In the genomic region with DNA sequence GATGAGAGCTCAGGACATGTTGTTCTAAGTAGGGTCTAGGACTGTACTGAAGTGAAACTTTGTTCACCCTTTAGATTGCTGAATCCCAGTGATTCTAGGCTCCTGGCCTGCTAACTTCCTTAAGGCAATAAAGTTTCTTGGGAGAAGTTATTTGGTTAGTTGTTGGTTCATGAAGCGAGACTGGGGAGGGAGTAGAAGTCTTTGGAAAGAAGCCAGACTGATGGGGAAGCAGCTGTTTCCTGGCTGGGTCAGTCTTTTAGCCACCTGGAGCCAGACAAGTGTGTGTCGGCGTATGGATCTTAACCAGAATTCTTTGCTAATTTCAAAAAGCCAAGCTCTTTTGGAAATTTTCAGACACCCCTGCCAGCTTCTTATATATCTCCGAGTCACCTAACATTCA, we compare ENCODE assay signal across 9 mouse cellular contexts. TPM values are rescaled to one million over a fixed set of nuclear protein-coding genes. Genes with fewer than 3 reads are reported as not detected.
DNase-seq lines count a peak whose midpoint lies in the region; ATAC-seq and TF ChIP-seq lines count a peak whose summit lies in the region.
"Had no signal": no experiment of that assay in that cellular context is flagged by ENCODE, and none has a peak within 500 bp of the region (broad histone marks: within the 10 kb centered on the region; RNA-seq: fewer than 3 reads in every experiment).

No protein-coding gene starts in this region.

- TF ChIP-seq EP300 in liver, embryonic 14.5 days (IDR thresholded peaks at IDR 0.05; ENCODE audit: low read depth): no peak

- 46% methylated on average over 4 of the region's 4 CpGs for WGBS in liver, embryonic 14.5 days (ENCODE audit: insufficient replicate concordance)
- 76% methylated on average over 4 of the region's 4 CpGs for WGBS in liver, embryonic 11.5 days
- 42% methylated on average over 4 of the region's 4 CpGs for WGBS in intestine, embryonic 14.5 days
- WGBS in stomach, embryonic 16.5 days: 32% methylated on average over 4 of the region's 4 CpGs

- no peaks in the 10 kb centered on the region for H3K36me3 ChIP-seq in liver, embryonic 14.5 days (replicated peaks; ENCODE audit: control insufficient read depth, insufficient read depth, low read depth)
- no peaks in the 10 kb centered on the region for H3K36me3 ChIP-seq in liver, embryonic 11.5 days (ENCODE audit: control insufficient read depth, insufficient read depth, low read length)
- H3K36me3 ChIP-seq in intestine, embryonic 14.5 days (ENCODE audit: control insufficient read depth, insufficient read depth, low read length): no peaks in the 10 kb centered on the region
- no peaks in the 10 kb centered on the region for H3K36me3 ChIP-seq in stomach, embryonic 16.5 days (ENCODE audit: control insufficient read depth, insufficient read depth, low read length)
- H3K36me3 ChIP-seq: embryonic facial prominence, embryonic 13.5 days had no signal

- DNase-seq in liver, embryonic 14.5 days (ENCODE audit: low read depth in 3 of 3, low spot score in 3 of 3): no peak
- no peak for DNase-seq in liver, embryonic 11.5 days (ENCODE audit: low spot score)
- peak; percentile 52 for DNase-seq in intestine, embryonic 14.5 days (ENCODE audit: low spot score)
- peak; percentile 57 to 81 for DNase-seq in kidney, postnatal 36 days
- no peak for DNase-seq in frontal cortex, postnatal 25 days (ENCODE audit: low spot score in 2 of 2)
- no peak for DNase-seq in layer of hippocampus, adult 18-20 months (ENCODE audit: low spot score in 2 of 2)
- DNase-seq: cerebellum, adult 18-20 months had no signal

- H3K27me3 ChIP-seq in liver, embryonic 14.5 days (ENCODE audit: control insufficient read depth, insufficient read depth, low read length): no peaks in the 10 kb centered on the region
- no peaks in the 10 kb centered on the region for H3K27me3 ChIP-seq in liver, embryonic 11.5 days (replicated peaks; ENCODE audit: control insufficient read depth, insufficient read depth, low read length)
- H3K27me3 ChIP-seq in intestine, embryonic 14.5 days (replicated peaks; ENCODE audit: control insufficient read depth, insufficient read depth, low read length): no peaks in the 10 kb centered on the region
- no peaks in the 10 kb centered on the region for H3K27me3 ChIP-seq in stomach, embryonic 16.5 days (ENCODE audit: control insufficient read depth, insufficient read depth, low read length)
- H3K27me3 ChIP-seq: embryonic facial prominence, embryonic 13.5 days had no signal

- H3K4me3 ChIP-seq in liver, embryonic 14.5 days (ENCODE audit: insufficient read depth in 1 of 2, low read depth in 2 of 2, low read length in 2 of 2): 0 out of 4 replicates have a peak overlapping the region, but pooled peaks of 1 of the 2 experiments have one; percentile 12
- no peak overlapping the region for H3K4me3 ChIP-seq in liver, embryonic 11.5 days (ENCODE audit: low read depth, low read length)
- no peak overlapping the region for H3K4me3 ChIP-seq in intestine, embryonic 14.5 days (ENCODE audit: low read depth, low read length)
- no peak overlapping the region for H3K4me3 ChIP-seq in stomach, embryonic 16.5 days (replicated peaks; ENCODE audit: low read length)
- H3K4me3 ChIP-seq: embryonic facial prominence, embryonic 13.5 days had no signal

- peak overlapping the region; percentile 30 for H3K4me2 ChIP-seq in liver, embryonic 14.5 days (ENCODE audit: low read depth)
- H3K4me2 ChIP-seq in liver, embryonic 11.5 days: no peak overlapping the region
- H3K4me2 ChIP-seq in intestine, embryonic 14.5 days (ENCODE audit: low read length): no peak overlapping the region
- peak overlapping the region; percentile 9; the same call in 1 of the 2 replicates for H3K4me2 ChIP-seq in stomach, embryonic 16.5 days (ENCODE audit: low read depth, low read length)
- H3K4me2 ChIP-seq: embryonic facial prominence, embryonic 13.5 days had no signal

- H3K27ac ChIP-seq in liver, embryonic 14.5 days: no peak overlapping the region
- no peak overlapping the region for H3K27ac ChIP-seq in liver, embryonic 11.5 days (ENCODE audit: low read depth, low read length)
- H3K27ac ChIP-seq in intestine, embryonic 14.5 days (ENCODE audit: low read depth): peak overlapping the region; percentile 10; the same call in 1 of the 2 replicates
- H3K27ac ChIP-seq in stomach, embryonic 16.5 days (ENCODE audit: low read length): peak overlapping the region; percentile 60

- no peaks in the 10 kb centered on the region for H3K9me3 ChIP-seq in liver, embryonic 14.5 days (ENCODE audit: control insufficient read depth, low read length)
- H3K9me3 ChIP-seq in liver, embryonic 11.5 days (ENCODE audit: control insufficient read depth, low read length): no peaks in the 10 kb centered on the region
- H3K9me3 ChIP-seq in intestine, embryonic 14.5 days (ENCODE audit: control insufficient read depth, low read length): no peaks in the 10 kb centered on the region
- no peaks in the 10 kb centered on the region for H3K9me3 ChIP-seq in stomach, embryonic 16.5 days (replicated peaks; ENCODE audit: control insufficient read depth, low read length)
- H3K9me3 ChIP-seq: embryonic facial prominence, embryonic 13.5 days had no signal

- ATAC-seq in liver, embryonic 14.5 days (ENCODE audit: insufficient read depth): no peak
- ATAC-seq in liver, embryonic 11.5 days (replicated peaks; ENCODE audit: low FRiP score): no peak
- no peak for ATAC-seq in intestine, embryonic 14.5 days (replicated peaks; ENCODE audit: low FRiP score, low TSS enrichment, low read depth)
- peak; percentile 1; the same call in 1 of the 2 replicates for ATAC-seq in stomach, embryonic 16.5 days (ENCODE audit: insufficient read depth, low FRiP score)

- H3K4me1 ChIP-seq in liver, embryonic 14.5 days (replicated peaks; ENCODE audit: control insufficient read depth in 2 of 2, insufficient read depth in 2 of 2, low read length in 1 of 2): no peaks in the 10 kb centered on the region
- H3K4me1 ChIP-seq in liver, embryonic 11.5 days (replicated peaks; ENCODE audit: control insufficient read depth, insufficient read depth, low read length): no peaks in the 10 kb centered on the region
- H3K4me1 ChIP-seq in intestine, embryonic 14.5 days (replicated peaks; ENCODE audit: control insufficient read depth, insufficient read depth, low read length): peaks cover 10% of the 10 kb centered on the region
- H3K4me1 ChIP-seq in stomach, embryonic 16.5 days (ENCODE audit: control insufficient read depth, insufficient read depth, low read length): peaks cover 3% of the 10 kb centered on the region; the same call in 1 of the 2 replicates

- H3K9ac ChIP-seq in liver, embryonic 14.5 days (replicated peaks): no peak overlapping the region
- H3K9ac ChIP-seq in liver, embryonic 11.5 days (ENCODE audit: low read depth, low read length): no peak overlapping the region
- no peak overlapping the region for H3K9ac ChIP-seq in intestine, embryonic 14.5 days (ENCODE audit: low read length)
- no peak overlapping the region for H3K9ac ChIP-seq in stomach, embryonic 16.5 days (ENCODE audit: low read length)
- H3K9ac ChIP-seq: embryonic facial prominence, embryonic 13.5 days had no signal

- no peak for TF ChIP-seq CTCF in liver, embryonic 14.5 days (IDR thresholded peaks at IDR 0.05; ENCODE audit: low read depth)

RNA-seq across cellular contexts. Expression of a gene that starts 33.0 kb away (rescaled TPM):
- polyA plus RNA-seq in liver, embryonic 14.5 days (2012; rRNA removed): 0.50 and 0.61 TPM in 2 replicates
- 0.30 and 0.38 TPM in 2 replicates for polyA plus RNA-seq in liver, embryonic 14.5 days (2014; fragmentation: Nextera tagmentation; extraction: Ambion mirVana)
- polyA plus RNA-seq in liver, embryonic 11.5 days (2014; fragmentation: Nextera tagmentation; extraction: Ambion mirVana): 0.55 and 0.59 TPM in 2 replicates
- 1.4 and 1.7 TPM in 2 replicates for polyA plus RNA-seq in intestine, embryonic 14.5 days (2014; fragmentation: Nextera tagmentation; extraction: Ambion mirVana)
- polyA plus RNA-seq in stomach, embryonic 16.5 days (2015; fragmentation: Nextera tagmentation; extraction: Ambion mirVana): 1.2 and 1.3 TPM in 2 replicates
- total RNA-seq in layer of hippocampus, adult 18-20 months (2021): 10 to 100 TPM; 14.9 to 15.0 TPM

RNA-seq across cellular contexts. Expression of a gene that starts 39.5 kb away (rescaled TPM):
- polyA plus RNA-seq in liver, embryonic 14.5 days (2012; rRNA removed): 6.1 and 7.7 TPM in 2 replicates
- 8.1 and 8.2 TPM in 2 replicates for polyA plus RNA-seq in liver, embryonic 14.5 days (2014; fragmentation: Nextera tagmentation; extraction: Ambion mirVana)
- polyA plus RNA-seq in liver, embryonic 11.5 days (2014; fragmentation: Nextera tagmentation; extraction: Ambion mirVana): 5.3 and 6.7 TPM in 2 replicates
- polyA plus RNA-seq in intestine, embryonic 14.5 days (2014; fragmentation: Nextera tagmentation; extraction: Ambion mirVana): 4.2 and 4.8 TPM in 2 replicates
- polyA plus RNA-seq in stomach, embryonic 16.5 days (2015; fragmentation: Nextera tagmentation; extraction: Ambion mirVana): 5.7 and 6.4 TPM in 2 replicates
- 1 to 10 TPM; 1.8 to 2.2 TPM for total RNA-seq in layer of hippocampus, adult 18-20 months (2021)

Comparison
In these comparisons a context has a peak if more than half of its experiments do, and no peak if none do; other contexts are left out.
1. H3K4me2 ChIP-seq: peak in liver, embryonic 14.5 days (single experiment) and stomach, embryonic 16.5 days (single experiment); none in liver, embryonic 11.5 days (single experiment) and intestine, embryonic 14.5 days (single experiment).
2. DNase-seq: peak in intestine, embryonic 14.5 days (single experiment) and kidney, postnatal 36 days (2 of 2); none in liver, embryonic 14.5 days (0 of 3), liver, embryonic 11.5 days (single experiment), frontal cortex, postnatal 25 days (0 of 2) and layer of hippocampus, adult 18-20 months (0 of 2).
3. H3K27ac ChIP-seq: peak in intestine, embryonic 14.5 days (single experiment) and stomach, embryonic 16.5 days (single experiment); none in liver, embryonic 14.5 days (single experiment) and liver, embryonic 11.5 days (single experiment).